Mouse (Mus musculus) limb, embryonic 14.5 days (tissue): ENCODE measurements around the gene Smim6. TPM values are rescaled to one million over a fixed set of nuclear protein-coding genes. Genes with fewer than 3 reads are reported as not detected.

Experiments
- ATAC-seq: fragments of 200-750 bp; cut with Nextera tagmentation; 2 replicates; pipeline ENCODE4 v1.8.0; 2017; ENCODE audit warnings: low read depth, moderate number of reproducible peaks, moderate TSS enrichment; ENCODE audit not compliant: low FRiP score
- DNase-seq: peaks from one replicate; pipeline ENCODE4 v3.0.0-alpha.2; 2015; ENCODE audit warnings: low spot score
- H3K27ac ChIP-seq: fragments of 300-500 bp; sonication (generic); replicated peaks from 2 replicates; pipeline ENCODE4 v1.5.1; 2014; ENCODE audit warnings: low read depth, mild to moderate bottlenecking, low read length, moderate library complexity, mixed read lengths
- H3K27me3 ChIP-seq: fragments of 300-500 bp; sonication (generic); 2 replicates; pipeline ENCODE4 v1.6.1; 2014; ENCODE audit warnings: low read length, mixed read lengths; ENCODE audit not compliant: control insufficient read depth, insufficient read depth
- H3K36me3 ChIP-seq: fragments of 300-500 bp; sonication (generic); 2 replicates; pipeline ENCODE4 v1.6.1; 2014; ENCODE audit warnings: mild to moderate bottlenecking, low read length, moderate library complexity, mixed read lengths; ENCODE audit not compliant: control insufficient read depth, insufficient read depth
- H3K4me1 ChIP-seq: fragments of 300-500 bp; sonication (generic); 2 replicates; pipeline ENCODE4 v1.6.1; 2014; ENCODE audit warnings: antibody characterized with exemption, low read length, mixed read lengths; ENCODE audit not compliant: control insufficient read depth, insufficient read depth
- H3K4me2 ChIP-seq: fragments of 300-500 bp; sonication (generic); replicated peaks from 2 replicates; pipeline ENCODE4 v1.6.1; 2014; ENCODE audit warnings: low read depth, mild to moderate bottlenecking, low read length, moderate library complexity; ENCODE audit not compliant: severe bottlenecking
- H3K4me3 ChIP-seq: fragments of 300-500 bp; sonication (generic); replicated peaks from 2 replicates; pipeline ENCODE4 v1.5.1; 2014; ENCODE audit warnings: low read length
- H3K9ac ChIP-seq: fragments of 300-500 bp; sonication (generic); 2 replicates; pipeline ENCODE4 v1.6.1; 2014; ENCODE audit warnings: mild to moderate bottlenecking, low read depth, low read length, moderate library complexity; ENCODE audit not compliant: severe bottlenecking
- H3K9me3 ChIP-seq: fragments of 300-500 bp; sonication (generic); 2 replicates; pipeline ENCODE4 v1.6.1; 2016; ENCODE audit warnings: low read length; ENCODE audit not compliant: control insufficient read depth
- POLR2A ChIP-seq: fragments of 200-500 bp; IDR thresholded peaks from 2 replicates; pipeline ENCODE4 v1.8.0; 2012; ENCODE audit warnings: inconsistent platforms, mild to moderate bottlenecking, moderate library complexity, borderline replicate concordance; ENCODE audit not compliant: insufficient read depth, insufficient read length; ENCODE audit errors: extremely low read depth
- WGBS: fragments of 180-500 bp; shearing (Covaris S2); extraction: QIAGEN DNeasy Blood & Tissue Kit; methylation state at CpG from one replicate; pipeline ENCODE4 v1.1.7; 2014; 5-methylcytosine and 5-hydroxymethylcytosine counted together
- polyA plus RNA-seq, 2 experiments: library from polyadenylated mRNA; depleted of rRNA in 1 of 2; stranded (reverse) in 1 of 2; unstranded in 1 of 2; fragments of >200 nt; fragmentation: Nextera tagmentation in 1 of 2; extraction: Ambion mirVana in 1 of 2; gene quantifications; 2 replicates each; pipeline versions ENCODE4 v1.2.1 to v1.2.3; 2012 to 2014

Gene Smim6
- polyA plus RNA-seq, 2 experiments = 0.52 to 0.89 TPM

- Histone ChIP-seq H3K36me3 (no peaks in the 10 kb centered on the region), H3K27me3 (0 out of 2 replicates have a peak, but pooled peaks cover 12% of the 10 kb centered on the region), H3K9me3 (no peaks in the 10 kb centered on the region), H3K27ac (no peak overlapping the region), H3K4me2 (no peak overlapping the region), H3K4me1 (no peaks in the 10 kb centered on the region), H3K9ac (no peak overlapping the region), H3K4me3 (no peak overlapping the region)
- DNase-seq (no peak), ATAC-seq (no peak)
- no peak for TF ChIP-seq POLR2A
- 86% methylated on average over 10 of the region's 11 CpGs for WGBS
These were observed 25.4 kb upstream of the Smim6 start for GRCm38 (mm10) chr11:115886446-115886845.

DNA sequence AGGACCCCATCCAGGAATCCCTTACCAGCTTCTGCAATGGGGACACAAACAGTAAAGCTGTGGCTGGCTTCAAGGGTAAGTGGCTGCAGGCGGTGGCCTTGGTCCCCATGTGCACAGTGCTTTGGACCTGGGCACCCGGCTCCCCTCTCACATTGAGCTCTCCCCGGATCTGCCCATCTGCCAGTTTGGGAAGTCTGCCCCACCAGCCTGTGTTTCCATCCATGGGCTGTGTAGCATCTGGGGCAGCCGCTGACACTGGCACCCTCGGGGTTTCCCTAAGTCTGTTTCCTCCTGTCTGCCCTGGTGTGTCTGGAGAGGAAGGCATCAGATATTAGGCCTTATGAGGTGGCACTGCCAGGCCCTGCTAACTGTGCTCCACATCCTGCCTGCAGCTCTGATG is 23.8 kb upstream of the Smim6 start:
- no peaks in the 10 kb centered on the region for H3K4me1 ChIP-seq
- DNase-seq = no peak
- peaks cover 3% of the 10 kb centered on the region; the same call in 1 of the 2 replicates for H3K36me3 ChIP-seq
- TF ChIP-seq POLR2A = no peak
- no peaks in the 10 kb centered on the region for H3K9me3 ChIP-seq
- no peak overlapping the region for H3K4me2 ChIP-seq
- no peak overlapping the region for H3K27ac ChIP-seq
- H3K9ac ChIP-seq = no peak overlapping the region
- no peak overlapping the region for H3K4me3 ChIP-seq
- WGBS = 78% methylated on average over 5 of the region's 5 CpGs
- no peak for ATAC-seq
- H3K27me3 ChIP-seq = 0 out of 2 replicates have a peak, but pooled peaks cover 6% of the 10 kb centered on the region

- ATAC-seq (no peak), DNase-seq (no peak)
- Histone ChIP-seq H3K9ac (no peak overlapping the region), H3K9me3 (no peaks in the 10 kb centered on the region), H3K4me2 (no peak overlapping the region), H3K4me3 (no peak overlapping the region), H3K4me1 (no peaks in the 10 kb centered on the region), H3K36me3 (peaks cover 13% of the 10 kb centered on the region), H3K27me3 (no peaks in the 10 kb centered on the region), H3K27ac (no peak overlapping the region)
- 74% methylated on average over 6 of the region's 6 CpGs for WGBS
- TF ChIP-seq POLR2A = no peak
These were observed 22.7 kb upstream of the Smim6 start for GRCm38 (mm10) chr11:115889159-115889558.

GRCm38 (mm10) chr11:115892213-115892612 is 19.6 kb upstream of the Smim6 start:
- H3K4me3 ChIP-seq = no peak overlapping the region
- no peak overlapping the region for H3K27ac ChIP-seq
- H3K36me3 ChIP-seq = peaks cover 30% of the 10 kb centered on the region
- no peak overlapping the region for H3K4me2 ChIP-seq
- 72% methylated on average over 6 of the region's 6 CpGs for whole genome bisulfite sequencing
- no peak for TF ChIP-seq POLR2A
- H3K27me3 ChIP-seq = no peaks in the 10 kb centered on the region
- no peaks in the 10 kb centered on the region for H3K4me1 ChIP-seq
- H3K9ac ChIP-seq = no peak overlapping the region
- H3K9me3 ChIP-seq = no peaks in the 10 kb centered on the region
- DNase-seq = no peak
- ATAC-seq = no peak

GRCm38 (mm10) chr11:115893071-115893470 is 18.7 kb upstream of the Smim6 start:
- Histone ChIP-seq H3K4me1 (no peaks in the 10 kb centered on the region), H3K9me3 (no peaks in the 10 kb centered on the region), H3K36me3 (peaks cover 33% of the 10 kb centered on the region), H3K27me3 (no peaks in the 10 kb centered on the region), H3K4me2 (no peak overlapping the region), H3K9ac (no peak overlapping the region), H3K4me3 (no peak overlapping the region), H3K27ac (no peak overlapping the region)
- TF ChIP-seq POLR2A = no peak
- no peak for DNase-seq
- 89% methylated on average over 9 of the region's 9 CpGs for WGBS
- no peak for ATAC-seq
